Mouse (Mus musculus): ENCODE measurements around the gene Exoc7. TPM values are rescaled to one million over a fixed set of nuclear protein-coding genes. Genes with fewer than 3 reads are reported as not detected.

The Exoc7 gene
- 73.3 and 78.8 TPM in 2 replicates for polyA plus RNA-seq (2016; fragmentation: Nextera tagmentation; extraction: Ambion mirVana)

DNA sequence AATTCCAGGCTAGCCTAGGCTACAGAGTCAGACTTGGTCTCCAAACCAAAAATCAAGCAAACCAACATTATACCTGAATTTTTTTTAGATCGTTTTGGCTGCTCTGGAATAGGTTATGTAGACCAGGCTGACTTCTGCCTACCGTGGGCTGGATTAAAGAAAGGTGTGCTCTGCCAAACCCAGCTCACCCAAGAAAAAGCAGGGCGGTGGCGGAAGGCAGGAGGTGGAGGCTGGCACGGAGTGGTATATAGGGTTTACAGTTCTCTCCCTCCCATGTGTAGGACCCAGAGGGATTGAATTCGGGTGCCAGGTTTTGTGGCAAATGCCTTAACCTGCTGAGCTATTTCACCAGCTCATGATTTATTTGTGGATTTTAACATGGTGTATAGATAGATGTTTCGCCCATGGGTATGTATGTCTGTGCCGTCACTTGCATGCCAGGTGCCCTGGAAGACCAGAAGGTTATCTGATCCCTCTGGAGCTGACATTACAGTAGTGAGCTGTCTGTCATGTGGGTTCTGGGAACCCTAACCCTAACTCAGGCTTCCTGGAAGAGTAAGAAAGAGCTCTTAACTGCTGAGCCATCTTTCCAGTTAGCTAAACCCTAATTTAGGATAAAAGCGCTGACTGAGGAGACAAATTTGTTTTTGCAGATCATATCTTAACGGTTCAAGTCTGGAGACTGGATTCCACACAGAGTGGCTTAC lies at the start of gene Exoc7:
TSS of gene Exoc7 (minus strand) at position 215 of the 707 bp plus-strand sequence.
- Histone ChIP-seq H3K27ac (0 out of 2 replicates have a peak within 1 kb of the TSS, but pooled peaks have one; percentile 20), H3K4me1 (peaks cover 10% of the 10 kb centered on the region), H3K27me3 (peaks cover 12% of the 10 kb centered on the region; the same call in 1 of the 2 replicates), H3K4me3 (replicated peaks) (peak within 1 kb of the TSS; percentile 77), H3K9ac (peak within 1 kb of the TSS; percentile 80), H3K9me3 (no peaks in the 10 kb centered on the region; the same call in 1 of the 2 replicates), H3K36me3 (replicated peaks) (peaks cover 28% of the 10 kb centered on the region), H3K4me2 (peak within 1 kb of the TSS; percentile 79)
- 84% methylated on average over 10 of the region's 10 CpGs for WGBS
- ATAC-seq (ENCODE audit: low FRiP score) = peak; percentile 31; the same call in 1 of the 2 replicates

DNA sequence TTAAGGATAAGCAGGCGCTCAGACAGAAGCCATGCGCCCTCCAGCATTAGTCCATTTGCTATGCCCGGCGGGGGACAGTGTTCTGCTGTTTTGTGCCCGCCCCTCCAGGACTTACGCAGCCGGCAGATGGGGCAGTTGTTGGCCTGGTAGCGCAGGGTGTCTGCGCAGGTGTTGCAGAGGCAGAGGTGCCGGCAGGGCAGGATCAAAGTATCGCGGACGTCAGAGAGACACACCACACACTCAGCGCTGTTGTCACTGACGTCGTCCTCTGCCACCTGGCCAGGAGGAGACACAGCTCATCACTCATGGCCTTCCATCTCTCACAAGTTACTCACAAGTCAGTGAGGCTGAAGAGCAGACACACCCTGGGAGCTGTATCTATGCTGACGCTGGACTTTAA lies 47.5 kb upstream of the Exoc7 start:
- peaks cover 57% of the 10 kb centered on the region for H3K36me3 ChIP-seq (replicated peaks)
- H3K4me1 ChIP-seq = no peaks in the 10 kb centered on the region; the same call in 1 of the 2 replicates
- no peaks in the 10 kb centered on the region for H3K27me3 ChIP-seq
- no peak overlapping the region for H3K27ac ChIP-seq
- no peak overlapping the region for H3K4me2 ChIP-seq
- no peaks in the 10 kb centered on the region for H3K9me3 ChIP-seq
- H3K4me3 ChIP-seq (replicated peaks) = no peak overlapping the region
- WGBS = 39% methylated on average over 17 of the region's 17 CpGs
- ATAC-seq (ENCODE audit: low FRiP score) = no peak
- no peak overlapping the region; the same call in 1 of the 2 replicates for H3K9ac ChIP-seq

DNA sequence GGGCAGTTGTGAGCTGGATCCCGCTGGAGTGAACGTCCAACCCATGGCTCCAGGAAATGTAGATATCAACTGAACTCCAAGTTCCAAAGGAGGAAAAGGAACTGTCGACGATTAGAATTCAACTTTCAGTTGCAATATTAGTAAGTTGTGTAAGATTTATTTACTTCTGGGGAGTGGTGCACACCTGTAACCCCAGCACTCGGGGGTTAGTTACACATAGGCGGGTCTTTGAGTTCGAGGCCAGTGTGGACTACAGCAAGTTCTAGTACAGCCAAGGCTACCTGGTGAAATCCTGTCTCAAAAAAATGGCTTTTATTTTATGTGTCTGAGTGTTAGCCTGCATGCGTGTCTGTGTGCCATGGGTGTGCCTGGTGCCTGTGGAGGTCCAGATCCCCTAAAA lies 46.5 kb upstream of the Exoc7 start:
- Histone ChIP-seq H3K4me1 (no peaks in the 10 kb centered on the region), H3K9me3 (no peaks in the 10 kb centered on the region), H3K27me3 (no peaks in the 10 kb centered on the region), H3K36me3 (replicated peaks) (peaks cover 56% of the 10 kb centered on the region), H3K4me3 (replicated peaks) (no peak overlapping the region), H3K4me2 (no peak overlapping the region), H3K27ac (no peak overlapping the region), H3K9ac (no peak overlapping the region)
- 91% methylated on average over 8 of the region's 8 CpGs for WGBS
- no peak for ATAC-seq (ENCODE audit: low FRiP score)

DNA sequence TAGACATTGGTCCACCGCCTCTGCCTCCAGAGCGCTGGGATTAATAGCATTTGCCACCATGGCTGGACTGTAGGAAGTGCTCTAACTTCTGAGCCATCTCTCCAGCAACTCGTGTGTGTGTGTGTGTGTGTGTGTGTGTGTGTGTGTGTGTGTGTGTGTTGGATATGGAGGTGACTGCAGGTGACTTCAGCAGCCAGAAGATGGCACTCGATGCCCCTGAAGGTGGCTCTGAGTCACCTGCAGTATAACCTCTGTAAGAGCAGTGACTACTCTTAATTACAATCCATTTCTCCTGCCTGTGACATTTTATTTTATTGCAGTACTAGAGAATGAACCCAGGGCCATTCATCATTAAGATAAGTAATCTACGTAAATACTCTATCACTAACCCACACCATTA lies 44.3 kb upstream of the Exoc7 start:
- Histone ChIP-seq H3K9me3 (no peaks in the 10 kb centered on the region), H3K4me1 (no peaks in the 10 kb centered on the region), H3K27me3 (no peaks in the 10 kb centered on the region), H3K27ac (no peak overlapping the region), H3K36me3 (replicated peaks) (peaks cover 74% of the 10 kb centered on the region), H3K4me2 (no peak overlapping the region), H3K9ac (no peak overlapping the region), H3K4me3 (replicated peaks) (no peak overlapping the region)
- 88% methylated on average over 5 of the region's 5 CpGs for WGBS
- no peak for ATAC-seq (ENCODE audit: low FRiP score)

DNA sequence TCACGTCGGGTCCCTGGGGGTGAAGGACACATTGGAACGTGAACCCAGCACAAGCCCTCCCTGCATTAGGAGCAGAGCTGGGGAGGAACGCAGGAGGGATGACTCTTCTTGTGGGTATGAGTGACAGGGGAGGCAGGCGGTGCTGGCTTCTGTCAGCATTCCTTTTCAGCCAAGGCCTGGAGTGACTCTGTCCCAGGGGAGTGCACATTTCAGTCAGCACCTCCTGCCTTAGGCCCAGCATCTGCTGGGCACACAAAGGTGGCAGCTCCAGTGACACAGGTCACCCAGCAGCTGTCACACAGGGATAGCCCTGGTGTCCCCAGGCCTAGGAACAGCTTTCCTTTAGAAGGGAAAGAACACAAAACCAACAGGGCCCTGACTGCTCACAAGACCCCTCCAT lies 40.9 kb upstream of the Exoc7 start:
- H3K9ac ChIP-seq = no peak overlapping the region
- no peak overlapping the region for H3K4me3 ChIP-seq (replicated peaks)
- no peaks in the 10 kb centered on the region for H3K9me3 ChIP-seq
- WGBS = 81% methylated on average over 5 of the region's 5 CpGs
- H3K27me3 ChIP-seq = no peaks in the 10 kb centered on the region
- H3K36me3 ChIP-seq (replicated peaks) = peaks cover 70% of the 10 kb centered on the region
- no peak overlapping the region for H3K27ac ChIP-seq
- H3K4me1 ChIP-seq = peaks cover 5% of the 10 kb centered on the region; the same call in 1 of the 2 replicates
- ATAC-seq (ENCODE audit: low FRiP score) = no peak
- H3K4me2 ChIP-seq = no peak overlapping the region

DNA sequence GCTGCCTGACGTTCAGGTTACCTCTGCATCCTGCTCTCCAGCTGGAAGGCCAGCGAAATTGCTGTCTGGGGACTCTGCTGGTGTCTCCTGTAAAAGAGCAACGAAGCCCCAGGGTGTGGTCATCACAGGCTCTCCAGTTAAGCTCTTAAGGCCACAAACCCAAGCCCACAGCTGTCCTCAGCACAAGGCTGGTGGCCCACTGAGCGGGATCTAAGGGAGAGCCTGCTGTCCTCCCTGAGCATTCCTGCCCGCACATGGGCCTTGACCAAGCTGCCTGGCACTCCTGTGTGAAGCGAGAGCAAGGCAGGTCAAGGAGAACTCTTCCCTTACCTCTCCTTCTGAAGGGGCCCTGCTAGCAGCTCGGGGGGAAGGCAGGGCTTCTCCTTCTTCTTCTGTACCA lies 40.0 kb upstream of the Exoc7 start:
- 78% methylated on average over 7 of the region's 7 CpGs for WGBS
- Histone ChIP-seq H3K4me1 (peaks cover 5% of the 10 kb centered on the region; the same call in 1 of the 2 replicates), H3K27ac (no peak overlapping the region), H3K9me3 (no peaks in the 10 kb centered on the region), H3K9ac (no peak overlapping the region), H3K4me2 (no peak overlapping the region), H3K4me3 (replicated peaks) (no peak overlapping the region), H3K36me3 (replicated peaks) (peaks cover 76% of the 10 kb centered on the region), H3K27me3 (no peaks in the 10 kb centered on the region)
- no peak for ATAC-seq (ENCODE audit: low FRiP score)

DNA sequence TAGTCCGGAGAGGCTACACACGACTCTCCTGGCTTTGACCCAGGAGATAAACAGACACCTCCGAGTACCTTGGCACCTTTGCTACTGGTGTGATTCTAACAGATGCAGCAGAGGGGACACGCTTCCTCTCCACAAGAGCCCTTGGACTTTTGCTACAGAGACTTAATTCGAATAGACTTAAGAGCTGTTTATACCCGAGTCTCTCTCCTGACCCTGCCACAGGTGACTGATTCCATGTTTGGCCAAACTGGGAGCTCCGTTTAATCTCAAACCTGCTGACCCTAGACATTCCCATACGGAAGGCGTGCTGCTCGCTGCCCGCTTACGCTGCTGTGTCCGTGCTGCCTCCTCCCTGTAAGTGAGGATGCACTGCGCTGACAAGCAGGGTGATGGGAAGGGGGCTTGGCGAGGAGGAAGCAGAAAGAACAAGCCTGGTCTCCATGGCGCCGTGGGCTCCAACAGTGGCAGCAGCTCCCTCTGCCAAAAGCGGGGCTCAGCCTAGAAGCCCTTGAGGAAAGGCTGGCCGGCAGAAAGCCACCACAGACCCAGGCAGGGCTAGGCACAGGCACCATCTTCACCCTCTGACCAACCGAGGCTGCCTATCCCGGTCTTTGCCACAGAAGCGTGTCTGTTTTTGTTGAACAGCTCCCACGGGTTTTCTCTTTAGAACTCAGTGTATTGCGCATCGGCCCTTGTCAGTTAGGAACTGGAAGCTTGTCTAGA lies 35.2 kb upstream of the Exoc7 start:
- Histone ChIP-seq H3K9ac (no peak overlapping the region), H3K27me3 (no peaks in the 10 kb centered on the region), H3K4me2 (no peak overlapping the region), H3K36me3 (replicated peaks) (peaks cover 59% of the 10 kb centered on the region), H3K27ac (no peak overlapping the region), H3K9me3 (no peaks in the 10 kb centered on the region), H3K4me1 (peaks cover 5% of the 10 kb centered on the region), H3K4me3 (replicated peaks) (no peak overlapping the region)
- ATAC-seq (ENCODE audit: low FRiP score) = no peak
- WGBS = 83% methylated on average over 25 of the region's 25 CpGs

DNA sequence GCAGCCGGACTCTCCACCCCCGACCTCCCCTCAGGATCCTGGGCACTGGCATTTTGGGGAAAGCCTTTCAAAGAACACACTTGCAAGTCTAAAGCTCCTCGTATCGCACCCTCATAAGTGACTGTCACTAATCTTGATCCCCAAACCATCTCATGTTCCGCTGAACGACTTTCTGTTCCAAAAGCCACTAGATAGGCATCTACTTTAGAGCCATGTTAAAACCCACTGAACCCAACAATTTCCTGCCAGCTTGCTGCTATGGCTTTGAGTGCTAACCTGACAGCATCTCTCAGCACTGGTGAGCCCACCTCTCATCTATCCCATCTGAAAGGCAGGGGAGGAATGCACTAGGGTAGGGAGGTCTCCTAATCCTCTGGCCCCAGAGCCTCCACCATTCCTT lies 30.5 kb upstream of the Exoc7 start:
- 82% methylated on average over 6 of the region's 6 CpGs for WGBS
- Histone ChIP-seq H3K9me3 (no peaks in the 10 kb centered on the region), H3K36me3 (replicated peaks) (peaks cover 20% of the 10 kb centered on the region), H3K4me2 (no peak overlapping the region), H3K27me3 (peaks cover 26% of the 10 kb centered on the region), H3K4me3 (replicated peaks) (no peak overlapping the region), H3K9ac (no peak overlapping the region), H3K27ac (no peak overlapping the region), H3K4me1 (peaks cover 47% of the 10 kb centered on the region)
- ATAC-seq (ENCODE audit: low FRiP score) = no peak

DNA sequence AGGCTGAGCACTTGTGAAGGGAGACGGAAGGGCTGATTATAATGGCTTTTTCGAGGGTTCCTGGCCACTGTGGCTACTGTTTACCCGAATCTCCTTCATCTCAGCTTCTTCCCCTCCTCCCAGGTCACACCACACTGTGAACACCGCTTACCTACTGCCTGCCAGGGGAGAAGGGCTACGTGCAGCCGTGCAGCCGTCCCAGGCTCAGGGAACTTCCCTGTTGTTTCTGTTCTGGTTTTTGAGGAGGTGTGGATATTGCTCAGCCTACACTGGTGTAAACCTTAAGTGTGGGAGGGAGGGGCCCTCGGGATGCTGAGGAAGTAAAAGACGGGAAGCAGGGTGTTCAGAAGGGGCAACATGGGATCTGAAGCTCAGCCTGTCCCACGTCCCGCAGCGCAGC lies 30.0 kb upstream of the Exoc7 start:
- Histone ChIP-seq H3K36me3 (replicated peaks) (peaks cover 15% of the 10 kb centered on the region), H3K4me1 (peaks cover 52% of the 10 kb centered on the region), H3K4me3 (replicated peaks) (no peak overlapping the region), H3K27me3 (peaks cover 28% of the 10 kb centered on the region), H3K9me3 (no peaks in the 10 kb centered on the region), H3K9ac (peak overlapping the region; percentile 5; the same call in 1 of the 2 replicates), H3K27ac (no peak overlapping the region), H3K4me2 (no peak overlapping the region)
- ATAC-seq (ENCODE audit: low FRiP score) = no peak
- 68% methylated on average over 12 of the region's 12 CpGs for WGBS

DNA sequence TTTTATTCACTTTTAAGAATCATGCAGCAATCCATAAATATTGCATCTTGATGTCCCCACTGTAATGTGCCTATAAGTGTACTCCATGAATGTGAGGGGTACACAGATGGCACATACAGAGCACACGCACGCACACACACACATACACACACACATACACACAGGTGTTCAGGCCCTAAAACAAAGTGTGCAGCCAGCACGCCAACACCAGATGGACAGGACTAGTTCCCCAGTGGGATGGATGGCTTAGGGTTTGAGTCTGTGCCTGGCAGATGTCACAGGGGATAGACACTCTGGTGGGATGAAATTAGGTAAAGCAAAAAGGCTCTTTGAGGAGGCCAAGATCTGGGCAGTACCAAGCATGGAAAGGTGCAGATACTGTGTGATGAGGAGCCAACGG lies 29.4 kb upstream of the Exoc7 start:
- Histone ChIP-seq H3K9me3 (no peaks in the 10 kb centered on the region), H3K4me3 (replicated peaks) (peak overlapping the region; percentile 51), H3K4me2 (peak overlapping the region; percentile 98), H3K27ac (peak overlapping the region; percentile 83; the same call in 1 of the 2 replicates), H3K27me3 (peaks cover 30% of the 10 kb centered on the region), H3K36me3 (replicated peaks) (peaks cover 12% of the 10 kb centered on the region; the same call in 1 of the 2 replicates), H3K4me1 (peaks cover 58% of the 10 kb centered on the region), H3K9ac (peak overlapping the region; percentile 66; the same call in 1 of the 2 replicates)
- ATAC-seq (ENCODE audit: low FRiP score) = no peak
- 80% methylated on average over 4 of the region's 4 CpGs for WGBS

DNA sequence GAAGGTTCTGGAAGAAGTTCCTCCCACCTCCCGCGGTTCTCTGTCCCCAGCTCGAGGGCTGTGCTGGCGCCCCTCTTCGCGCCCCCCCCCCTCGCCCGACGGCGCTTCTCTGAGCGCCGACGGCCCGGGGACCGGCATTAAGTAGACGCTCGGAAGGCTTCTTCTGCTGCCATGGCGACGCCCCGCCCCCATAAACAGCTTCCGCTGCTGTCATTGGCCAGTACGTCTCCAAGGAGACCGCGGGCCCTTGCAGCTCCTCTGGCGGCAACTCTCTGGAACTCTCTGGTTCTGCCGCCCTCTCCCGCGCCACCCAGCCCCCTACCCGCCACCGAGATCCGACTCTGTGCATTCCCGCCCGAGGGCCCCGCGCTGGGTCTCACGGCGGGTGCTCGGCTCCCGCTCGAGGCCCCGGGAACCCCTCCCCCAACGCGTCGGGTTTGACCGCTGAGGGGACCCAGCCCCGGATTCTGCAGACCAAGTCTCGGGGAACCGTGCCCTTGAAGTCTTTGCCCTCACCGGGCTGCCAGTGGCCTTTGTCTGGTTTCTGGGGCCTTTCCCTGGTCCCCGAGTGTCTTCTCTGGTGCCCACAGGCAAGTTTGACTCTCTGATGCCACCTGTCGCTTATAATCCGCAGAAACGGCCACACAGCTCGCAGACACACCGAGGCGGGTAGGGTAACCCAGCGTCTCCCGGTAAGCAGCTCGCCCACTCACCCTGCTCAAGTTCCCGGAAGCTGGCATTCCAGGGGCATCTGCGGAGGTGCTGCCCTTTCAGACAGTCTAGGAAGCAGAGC lies 28.4 kb upstream of the Exoc7 start, which contains the start of gene Foxj1:
TSS of gene Foxj1 (minus strand) at position 156 of the 793 bp plus-strand sequence.
- Histone ChIP-seq H3K27me3 (peaks cover 32% of the 10 kb centered on the region), H3K36me3 (replicated peaks) (peaks cover 12% of the 10 kb centered on the region; the same call in 1 of the 2 replicates), H3K4me1 (peaks cover 66% of the 10 kb centered on the region), H3K4me3 (replicated peaks) (peak within 1 kb of the TSS; percentile 51), H3K4me2 (peak within 1 kb of the TSS; percentile 98), H3K9me3 (no peaks in the 10 kb centered on the region), H3K27ac (peak within 1 kb of the TSS; percentile 83), H3K9ac (peak within 1 kb of the TSS; percentile 66)
- ATAC-seq (ENCODE audit: low FRiP score) = peak; percentile 92
- under 1% methylated on average over 61 of the region's 61 CpGs for WGBS

DNA sequence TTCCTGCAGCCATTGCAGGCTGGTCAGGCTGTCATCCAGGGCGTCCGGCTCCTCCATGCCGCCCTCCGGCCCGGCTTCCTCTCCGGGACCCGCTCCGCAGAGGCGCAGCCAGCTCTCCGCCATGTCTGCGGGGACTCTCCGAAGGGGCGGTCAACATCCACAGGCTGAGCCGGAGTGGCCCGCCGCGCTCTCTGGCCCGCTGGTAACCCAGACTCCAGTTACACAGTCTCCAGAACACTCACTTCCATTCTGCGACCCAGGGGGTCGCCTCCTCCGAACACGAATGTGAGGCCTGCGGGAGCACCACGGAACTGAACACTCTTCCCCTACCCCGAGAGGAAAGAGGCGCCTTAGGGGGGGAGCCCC lies 27.4 kb upstream of the Exoc7 start:
- H3K4me2 ChIP-seq = peak overlapping the region; percentile 98
- peak overlapping the region; percentile 3; the same call in 1 of the 2 replicates for H3K9ac ChIP-seq
- 8% methylated on average over 26 of the region's 26 CpGs for WGBS
- ATAC-seq (ENCODE audit: low FRiP score) = no peak
- H3K27me3 ChIP-seq = peaks cover 32% of the 10 kb centered on the region
- peaks cover 12% of the 10 kb centered on the region; the same call in 1 of the 2 replicates for H3K36me3 ChIP-seq (replicated peaks)
- H3K4me1 ChIP-seq = peaks cover 77% of the 10 kb centered on the region
- H3K27ac ChIP-seq = no peak overlapping the region
- peak overlapping the region; percentile 51 for H3K4me3 ChIP-seq (replicated peaks)
- H3K9me3 ChIP-seq = no peaks in the 10 kb centered on the region
